Mouse (Mus musculus) left cerebral cortex, adult 8-10 months (tissue): ENCODE data around the gene Ttyh3. TPM values are rescaled to one million over a fixed set of nuclear protein-coding genes. Genes with fewer than 3 reads are reported as not detected.

ENCODE experiments used
- DNase-seq, 2 experiments: peaks; one replicate each; pipeline ENCODE4 v3.0.0; 2022; ENCODE audit warnings: low spot score in 2 of 2
- total RNA-seq, 4 experiments: library from RNA; stranded (reverse); gene quantifications; 2 replicates each; pipeline ENCODE4 v1.2.4; 2022

Ttyh3 gene
- total RNA-seq, 4 experiments from 2014 or later: 173 to 201 (median 187) TPM

DNA sequence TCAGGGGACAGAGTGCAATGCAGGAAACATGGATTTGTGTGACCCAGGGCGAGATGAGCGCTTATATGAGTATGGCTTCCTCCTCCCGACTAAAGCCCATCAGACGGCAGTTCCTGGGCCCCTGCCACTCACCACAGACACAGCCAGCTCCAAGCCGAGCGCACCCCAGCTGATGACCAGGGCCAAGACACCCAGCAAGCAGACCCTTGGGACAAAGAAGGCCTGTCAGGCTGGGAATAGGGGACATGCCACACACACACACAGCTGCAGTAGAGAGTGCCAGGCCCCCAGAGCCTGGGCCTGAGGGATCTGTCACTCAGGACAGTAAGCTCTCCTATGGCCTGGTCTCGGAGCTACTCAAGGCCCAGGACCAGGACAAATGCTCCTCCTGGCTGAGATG is 15.4 kb downstream of the Ttyh3 start:
- no peak for DNase-seq

- no peak for DNase-seq
Measured at GRCm38 (mm10) chr5:140628995-140629394, 19.8 kb downstream of the Ttyh3 start.

- DNase-seq: no peak
Measured at GRCm38 (mm10) chr5:140627580-140627979, 21.3 kb downstream of the Ttyh3 start.

DNA sequence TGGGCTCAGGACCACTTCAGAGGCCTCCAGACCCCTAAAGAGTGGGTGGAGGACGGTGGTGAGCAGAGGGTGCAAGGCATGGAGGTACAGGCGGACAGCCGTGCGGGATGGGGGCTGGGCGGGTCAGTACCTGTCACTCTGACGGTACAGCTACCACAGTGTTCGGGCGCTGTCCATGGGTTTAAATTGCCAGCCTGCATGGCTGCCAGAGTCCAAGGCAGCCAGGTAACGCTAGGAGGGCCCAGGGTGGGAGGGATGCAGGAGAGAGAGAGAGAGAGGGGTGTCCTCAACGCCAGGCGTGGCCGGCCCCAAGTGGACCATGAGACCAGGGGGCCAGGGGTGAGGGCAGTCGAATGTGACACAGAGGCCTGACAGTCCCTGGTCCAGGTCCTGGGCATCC is 23.9 kb downstream of the Ttyh3 start:
- DNase-seq: no peak

DNA sequence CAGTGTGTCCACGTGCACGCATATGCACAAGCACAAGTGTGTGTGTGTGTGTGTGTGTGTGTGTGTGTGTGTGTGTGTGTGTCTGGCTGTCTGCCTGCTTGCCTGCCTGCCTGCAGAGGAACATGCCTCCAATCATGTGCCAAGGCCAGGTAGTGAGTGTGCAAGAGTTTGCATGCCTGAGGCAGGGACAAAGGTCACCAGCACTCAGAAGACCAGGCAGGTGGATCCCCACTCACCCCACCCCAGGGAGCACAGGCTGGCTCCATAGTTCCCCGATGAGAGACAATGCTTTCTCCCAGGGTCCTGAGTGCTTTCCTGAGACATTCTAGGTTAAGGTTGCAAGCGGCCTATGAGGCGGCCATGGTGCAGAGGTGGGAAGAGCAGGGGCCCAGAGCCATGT is 24.6 kb downstream of the Ttyh3 start:
- no peak for DNase-seq

DNA sequence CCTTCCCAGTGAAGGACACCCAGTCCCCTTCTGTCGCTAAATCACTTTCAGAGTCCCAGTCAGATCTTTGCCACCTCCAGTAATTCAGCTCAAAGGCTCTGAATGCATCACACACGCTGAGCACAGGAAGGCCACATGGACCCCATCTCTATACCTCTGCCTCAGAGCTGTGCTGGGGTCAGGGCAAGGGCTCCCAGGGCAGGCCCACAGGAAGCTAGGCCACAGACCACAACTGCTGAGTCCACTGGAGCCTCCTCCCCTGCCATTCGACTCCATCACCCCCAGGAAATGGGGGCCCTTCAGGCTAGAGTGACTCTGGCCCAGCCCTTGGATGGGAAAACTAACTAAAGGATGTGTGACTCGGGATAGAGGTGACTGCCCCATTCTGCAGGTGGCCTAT is 25.0 kb downstream of the Ttyh3 start:
- DNase-seq: no peak

GRCm38 (mm10) chr5:140622978-140623670 is 25.7 kb downstream of the Ttyh3 start:
- no peak for DNase-seq

GRCm38 (mm10) chr5:140621517-140621916 is 27.3 kb downstream of the Ttyh3 start:
- no peak for DNase-seq

- DNase-seq: no peak
Measured at GRCm38 (mm10) chr5:140621092-140621491, 27.7 kb downstream of the Ttyh3 start.

DNA sequence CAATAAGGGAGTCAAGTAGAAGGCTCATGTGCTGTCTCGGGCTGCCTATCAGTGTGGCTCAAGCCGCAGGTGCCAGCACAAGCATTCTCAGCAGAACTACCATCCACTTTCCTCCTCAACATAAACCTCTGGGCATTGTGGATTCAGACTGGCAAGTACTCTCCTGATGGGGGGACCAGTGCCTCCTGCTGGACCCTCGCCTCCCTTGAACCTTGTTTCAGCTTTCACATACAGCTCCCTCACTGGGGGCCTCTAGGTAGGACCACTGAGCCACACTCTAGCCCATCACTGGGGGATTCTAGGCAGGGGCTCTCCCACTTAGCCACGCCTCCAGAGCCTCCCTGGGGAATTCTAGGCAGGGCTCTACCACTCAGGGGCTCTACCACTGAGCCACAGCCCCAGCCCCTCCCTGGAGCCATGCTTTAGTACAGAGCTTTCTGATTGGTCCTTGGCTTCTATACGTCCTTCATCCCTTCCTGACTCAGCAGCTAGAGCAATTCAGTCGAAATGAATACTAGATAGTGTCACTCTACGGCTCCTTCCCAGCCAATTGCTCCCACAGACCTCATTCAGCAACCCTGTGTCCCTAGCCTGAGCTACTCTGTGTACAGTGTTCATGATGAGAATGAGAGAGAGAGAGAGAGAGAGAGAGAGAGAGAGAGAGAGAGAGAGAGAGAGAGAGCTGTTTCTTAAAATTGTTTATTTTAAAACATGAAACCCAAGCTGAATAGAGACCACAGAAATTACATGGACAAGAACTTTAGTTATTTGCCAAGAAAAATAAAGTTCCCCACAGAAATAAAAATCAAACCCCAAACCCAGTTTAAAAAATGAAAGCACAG is 28.7 kb downstream of the Ttyh3 start:
- no peak for DNase-seq

- peak in 1 of 2 experiments; percentile 73 for DNase-seq
Measured at GRCm38 (mm10) chr5:140619151-140619771, 29.6 kb downstream of the Ttyh3 start.

GRCm38 (mm10) chr5:140617714-140618113 is 31.1 kb downstream of the Ttyh3 start:
- DNase-seq: no peak

GRCm38 (mm10) chr5:140616691-140617090 is 32.1 kb downstream of the Ttyh3 start:
- no peak for DNase-seq

GRCm38 (mm10) chr5:140616110-140616503 is 32.7 kb downstream of the Ttyh3 start:
- no peak for DNase-seq

GRCm38 (mm10) chr5:140615321-140616109 is 33.3 kb downstream of the Ttyh3 start:
- DNase-seq: no peak

- no peak for DNase-seq
Measured at GRCm38 (mm10) chr5:140614837-140615236, 34.0 kb downstream of the Ttyh3 start.

DNA sequence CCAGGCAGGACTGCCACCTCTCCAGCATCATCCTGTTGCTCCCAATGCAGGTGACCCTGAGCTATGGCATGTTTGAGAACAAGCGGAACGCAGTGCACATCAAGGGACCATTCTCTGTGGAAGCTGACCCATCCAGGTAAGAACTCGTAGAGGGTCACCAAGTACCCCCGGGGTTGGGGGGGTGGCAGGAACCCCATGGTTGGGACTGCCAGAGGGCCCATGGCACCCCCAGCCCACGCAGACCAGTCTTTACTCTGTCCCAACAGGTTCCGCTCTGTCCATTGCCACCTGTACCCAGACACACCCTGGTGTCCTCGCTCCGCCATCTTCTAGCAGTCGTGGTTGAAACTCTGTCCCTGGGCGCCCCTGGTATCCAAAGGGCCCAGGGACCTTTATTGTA is 34.7 kb downstream of the Ttyh3 start:
- DNase-seq: no peak

DNA sequence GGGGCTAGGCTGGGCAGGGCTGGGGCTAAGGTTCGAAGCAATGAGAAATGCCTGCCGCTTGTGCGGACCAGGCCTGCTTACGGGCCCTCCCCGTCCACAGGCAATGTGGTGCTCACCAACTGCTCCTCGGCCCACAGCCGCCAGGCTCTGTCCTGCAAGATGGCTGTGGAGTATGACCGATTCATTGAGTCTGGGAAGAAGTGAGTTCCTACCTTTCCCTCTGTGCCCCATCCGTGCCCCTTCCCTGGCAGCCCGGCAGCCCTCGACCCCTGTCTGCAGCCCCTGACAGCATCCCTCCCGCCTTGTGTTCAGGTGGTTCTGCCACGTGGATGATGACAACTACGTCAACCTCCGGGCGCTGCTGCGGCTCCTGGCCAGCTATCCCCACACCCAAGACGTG is 36.6 kb downstream of the Ttyh3 start:
- no peak for DNase-seq

DNA sequence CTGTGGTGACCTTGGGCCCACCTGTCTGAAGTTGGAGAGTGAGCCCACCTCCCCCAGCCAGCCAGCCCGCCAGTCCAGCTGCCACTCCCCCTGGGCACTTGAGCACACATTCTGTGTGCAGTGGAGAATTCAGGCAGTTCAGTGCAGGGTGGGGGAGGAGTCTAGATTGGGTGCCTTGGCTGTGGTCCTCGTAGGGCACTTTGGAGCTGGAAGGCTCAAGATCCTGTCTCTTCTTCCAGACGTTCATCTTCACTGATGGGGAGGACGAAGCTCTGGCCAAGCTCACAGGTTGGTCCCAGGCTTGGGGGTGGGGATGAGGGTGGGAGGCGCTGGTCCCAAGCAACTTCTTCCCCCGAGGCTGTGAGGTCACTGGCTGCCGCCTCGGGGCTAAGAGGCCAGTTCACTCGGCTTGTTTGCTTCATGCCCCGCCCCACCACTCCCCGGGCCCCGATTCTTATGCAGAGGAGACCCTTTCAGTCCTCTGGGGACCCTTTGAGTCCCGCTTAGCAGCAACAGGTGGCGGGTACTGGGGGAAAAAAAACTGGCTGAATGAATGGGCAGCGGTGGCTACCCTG is 37.1 kb downstream of the Ttyh3 start:
- no peak for DNase-seq

- DNase-seq: peak in 1 of 2 experiments; percentile 75
Measured at GRCm38 (mm10) chr5:140611021-140611583, 37.7 kb downstream of the Ttyh3 start.
